Mouse (Mus musculus) liver, postnatal 0 days (tissue): Measurements from ENCODE around the gene Sh3tc1. TPM values are rescaled to one million over a fixed set of nuclear protein-coding genes. Genes with fewer than 3 reads are reported as not detected.

Source experiments
- ATAC-seq: fragments of 200-750 bp; cut with Nextera tagmentation; 2 replicates; pipeline ENCODE4 v1.8.0; 2017; ENCODE audit warnings: mild to moderate bottlenecking, moderate library complexity
- DNase-seq: peaks from one replicate; pipeline ENCODE4 v3.0.0-alpha.2; 2016
- H3K27ac ChIP-seq: fragments of 300-500 bp; sonication (generic); 2 replicates; pipeline ENCODE4 v1.5.1; 2014; ENCODE audit warnings: antibody characterized with exemption, moderate library complexity, mild to moderate bottlenecking, low read depth
- H3K27me3 ChIP-seq: fragments of 300-500 bp; sonication (generic); 2 replicates; pipeline ENCODE4 v1.6.1; 2014; ENCODE audit warnings: low read length, control low read depth, mixed read lengths; ENCODE audit not compliant: insufficient read depth
- H3K36me3 ChIP-seq: fragments of 300-500 bp; sonication (generic); replicated peaks from 2 replicates; pipeline ENCODE4 v1.6.1; 2014; ENCODE audit warnings: mild to moderate bottlenecking, control low read depth, low read length, moderate library complexity, mixed read lengths; ENCODE audit not compliant: insufficient read depth
- H3K4me1 ChIP-seq: fragments of 300-500 bp; sonication (generic); 2 replicates; pipeline ENCODE4 v1.6.1; 2014; ENCODE audit warnings: antibody characterized with exemption, mild to moderate bottlenecking, control low read depth; ENCODE audit not compliant: insufficient read depth
- H3K4me2 ChIP-seq: fragments of 300-500 bp; sonication (generic); 2 replicates; pipeline ENCODE4 v1.6.1; 2014; ENCODE audit warnings: low read depth, mild to moderate bottlenecking, low read length, moderate library complexity, mixed read lengths
- H3K4me3 ChIP-seq: fragments of 300-500 bp; sonication (generic); 2 replicates; pipeline ENCODE4 v1.5.1; 2014; ENCODE audit warnings: low read depth, low read length
- H3K9ac ChIP-seq: fragments of 300-500 bp; sonication (generic); replicated peaks from 2 replicates; pipeline ENCODE4 v1.6.1; 2014; ENCODE audit warnings: mild to moderate bottlenecking, moderate library complexity
- H3K9me3 ChIP-seq: fragments of 300-500 bp; sonication (generic); 2 replicates; pipeline ENCODE4 v1.6.1; 2016; ENCODE audit warnings: mild to moderate bottlenecking, control low read depth, low read length, mixed read lengths
- CTCF ChIP-seq: sonication (generic); IDR thresholded peaks from 2 replicates; pipeline ENCODE4 v1.5.1; 2016; ENCODE audit warnings: antibody characterized with exemption, low read depth
- EP300 ChIP-seq: IDR thresholded peaks from 2 replicates; pipeline ENCODE4 v1.6.1; 2016; ENCODE audit warnings: antibody characterized with exemption, low read depth, mild to moderate bottlenecking
- WGBS: fragments of 180-500 bp; shearing (Covaris S2); extraction: QIAGEN DNeasy Blood & Tissue Kit; methylation state at CpG from one replicate; pipeline ENCODE4 v1.1.7; 2014; ENCODE audit not compliant: insufficient replicate concordance; 5-methylcytosine and 5-hydroxymethylcytosine counted together
- polyA plus RNA-seq: library from polyadenylated mRNA; unstranded; fragments of >200 nt; fragmentation: Nextera tagmentation; extraction: Ambion mirVana; gene quantifications from 2 replicates; pipeline ENCODE4 v1.2.1, GENCODE M21; 2015

Sh3tc1 gene
- polyA plus RNA-seq, 1 experiment from 2014 or later, result 3.5 TPM

DNA sequence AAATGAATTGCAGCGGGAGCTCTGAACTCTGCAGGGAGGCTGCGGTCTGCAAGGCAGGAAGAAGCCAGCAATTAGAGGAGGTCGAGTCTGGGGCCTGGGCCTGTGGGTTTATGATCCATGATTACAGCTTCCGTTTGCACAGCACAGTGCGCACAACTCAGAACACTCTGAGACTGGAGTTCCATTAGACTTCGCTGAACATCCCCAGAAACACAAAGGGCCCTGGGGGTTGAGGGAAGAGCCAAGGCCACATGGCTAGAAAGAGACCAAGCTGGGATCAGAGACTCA is 34.3 kb upstream of the Sh3tc1 start:
- Histone ChIP-seq H3K27ac (no peak overlapping the region), H3K4me1 (no peaks in the 10 kb centered on the region), H3K9me3 (no peaks in the 10 kb centered on the region), H3K36me3 (no peaks in the 10 kb centered on the region), H3K27me3 (no peaks in the 10 kb centered on the region), H3K9ac (no peak overlapping the region), H3K4me3 (no peak overlapping the region), H3K4me2 (no peak overlapping the region)
- no peak for ATAC-seq
- 26% methylated on average over 6 of the region's 6 CpGs for WGBS
- TF ChIP-seq CTCF (no peak), EP300 (no peak)
- no peak for DNase-seq

DNA sequence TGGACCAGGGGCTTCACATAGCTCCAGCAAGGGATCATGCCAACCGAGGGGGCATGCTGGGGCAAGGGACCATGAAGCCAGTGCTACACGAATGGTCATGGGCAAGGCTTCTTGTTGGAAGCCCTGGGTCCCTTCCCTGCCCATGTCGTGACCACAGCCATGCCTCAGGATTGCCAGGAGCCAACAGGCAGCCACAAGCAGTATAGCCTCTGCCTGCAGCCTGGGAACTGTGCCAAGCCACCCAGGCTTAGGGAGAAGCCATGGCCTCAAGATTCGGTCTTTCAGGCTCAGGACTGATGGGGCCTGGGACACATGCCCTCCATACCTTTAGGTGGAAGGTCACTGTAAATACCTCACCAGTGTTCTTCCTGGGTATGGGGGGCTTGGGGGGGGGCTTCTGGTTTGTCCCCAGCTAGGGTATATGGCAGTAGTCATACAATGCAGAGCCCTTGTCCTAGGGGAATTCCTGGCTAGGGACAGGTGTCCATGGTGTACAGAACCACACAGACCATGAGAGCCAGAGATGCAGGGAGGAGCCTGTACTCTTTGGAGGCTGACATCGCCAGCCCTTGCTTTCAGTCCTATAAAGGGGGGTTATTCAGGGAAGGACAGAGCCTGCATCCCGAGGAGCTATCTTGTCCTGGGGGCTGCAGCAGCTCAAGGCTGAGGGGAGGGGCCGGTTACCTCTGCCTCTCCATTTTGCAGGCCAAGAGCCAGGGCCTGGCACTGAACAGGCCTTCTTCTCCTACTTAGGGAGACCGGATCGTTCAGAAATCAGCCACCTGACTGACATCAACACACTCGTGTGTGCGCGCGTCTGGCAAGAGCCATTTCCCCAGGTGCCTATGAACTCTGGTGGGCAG is 33.7 kb upstream of the Sh3tc1 start:
- Histone ChIP-seq H3K36me3 (no peaks in the 10 kb centered on the region), H3K27me3 (no peaks in the 10 kb centered on the region), H3K4me3 (no peak overlapping the region), H3K9ac (no peak overlapping the region), H3K27ac (no peak overlapping the region), H3K4me1 (no peaks in the 10 kb centered on the region), H3K9me3 (no peaks in the 10 kb centered on the region), H3K4me2 (no peak overlapping the region)
- DNase-seq (no peak), ATAC-seq (no peak)
- WGBS, result 50% methylated on average over 13 of the region's 13 CpGs
- TF ChIP-seq CTCF, result no peak
- TF ChIP-seq EP300, result no peak

DNA sequence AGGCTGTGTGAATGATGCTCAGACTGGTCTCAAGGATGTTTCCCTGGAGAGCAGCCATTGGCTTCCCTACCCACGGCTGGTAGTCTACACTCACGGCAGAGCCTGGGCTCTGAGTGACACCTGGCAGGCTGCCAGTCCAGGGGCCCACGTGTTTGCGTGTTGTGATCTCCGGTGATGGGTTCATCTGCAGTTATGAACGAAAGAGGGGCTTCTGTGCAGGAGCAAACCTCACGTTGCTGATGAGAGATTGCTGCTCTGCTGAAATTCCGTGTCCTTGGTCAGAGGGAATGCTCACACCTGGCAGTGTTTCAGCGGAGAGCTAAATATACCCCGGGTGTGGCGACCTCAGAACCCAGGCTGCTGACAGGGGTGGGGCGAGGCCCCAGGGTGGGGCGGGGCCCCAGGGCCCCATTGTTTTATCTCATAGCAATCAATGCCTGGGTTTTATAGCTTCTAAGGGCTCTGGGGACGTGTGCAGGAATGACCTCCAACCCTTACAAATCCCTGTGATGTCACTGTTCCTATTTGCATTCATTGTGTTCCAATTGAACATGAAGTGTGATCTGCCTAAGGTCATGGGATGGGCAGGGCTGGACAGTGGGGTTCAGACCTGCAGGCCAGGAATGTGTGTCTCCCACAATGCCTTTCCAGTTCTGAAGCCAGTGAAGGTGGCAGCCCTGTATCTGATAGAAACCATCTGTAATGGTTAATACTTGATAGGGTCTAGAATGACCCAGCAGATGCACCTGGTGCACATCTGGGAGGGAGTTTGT is 31.3 kb upstream of the Sh3tc1 start:
- no peak overlapping the region for H3K9ac ChIP-seq
- no peak overlapping the region for H3K4me3 ChIP-seq
- H3K4me2 ChIP-seq, result no peak overlapping the region
- TF ChIP-seq EP300 (no peak), CTCF (no peak)
- H3K27ac ChIP-seq, result no peak overlapping the region
- DNase-seq, result no peak
- ATAC-seq, result no peak
- H3K27me3 ChIP-seq, result no peaks in the 10 kb centered on the region
- H3K9me3 ChIP-seq, result no peaks in the 10 kb centered on the region
- no peaks in the 10 kb centered on the region for H3K4me1 ChIP-seq
- WGBS, result 56% methylated on average over 14 of the region's 14 CpGs
- no peaks in the 10 kb centered on the region for H3K36me3 ChIP-seq

DNA sequence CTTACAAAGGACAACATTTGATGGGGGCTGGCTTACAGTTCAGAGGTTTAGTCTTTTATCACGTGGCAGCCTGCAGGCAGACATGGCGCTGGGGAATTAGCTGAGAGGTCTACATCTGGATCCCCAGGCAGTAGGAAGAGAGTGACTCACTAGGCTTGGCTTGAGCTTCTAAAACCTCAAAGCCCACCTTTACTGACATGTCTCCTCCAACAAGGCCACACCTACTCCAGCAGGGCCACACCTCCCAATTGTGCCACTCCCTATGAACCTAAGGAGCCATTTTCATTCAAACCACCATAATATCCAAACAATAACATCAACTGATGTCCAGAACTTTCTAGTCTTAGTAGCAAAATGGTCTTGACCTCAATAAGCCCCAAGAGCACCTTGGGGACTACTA is 30.5 kb upstream of the Sh3tc1 start:
- DNase-seq (no peak), ATAC-seq (no peak)
- Histone ChIP-seq H3K4me2 (no peak overlapping the region), H3K27ac (no peak overlapping the region), H3K9me3 (no peaks in the 10 kb centered on the region), H3K4me3 (no peak overlapping the region), H3K9ac (no peak overlapping the region), H3K4me1 (no peaks in the 10 kb centered on the region), H3K27me3 (no peaks in the 10 kb centered on the region), H3K36me3 (no peaks in the 10 kb centered on the region)
- TF ChIP-seq CTCF, result no peak
- TF ChIP-seq EP300, result no peak
- 82% methylated on average over 2 of the region's 2 CpGs for WGBS

DNA sequence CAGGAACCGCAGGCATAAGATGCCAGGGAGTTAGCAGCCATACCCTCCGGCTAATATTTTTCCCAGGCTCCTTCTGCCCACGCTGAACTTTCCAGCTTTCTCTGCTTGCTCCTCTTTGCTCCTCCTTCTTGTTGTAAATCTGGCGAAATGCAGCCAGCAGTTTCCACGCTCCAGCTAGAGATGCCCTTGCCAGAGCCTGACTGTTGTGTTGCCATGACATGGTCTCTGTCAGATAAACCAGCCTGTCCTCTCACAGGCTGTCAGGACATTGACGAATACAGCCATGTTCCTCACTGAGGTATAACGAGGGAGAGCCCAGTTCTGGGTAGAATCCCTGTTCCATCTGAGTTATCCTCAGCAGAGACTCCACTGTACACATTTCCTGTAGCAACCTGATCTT is 29.2 kb upstream of the Sh3tc1 start:
- Histone ChIP-seq H3K9ac (no peak overlapping the region), H3K4me3 (no peak overlapping the region), H3K36me3 (no peaks in the 10 kb centered on the region), H3K27me3 (no peaks in the 10 kb centered on the region), H3K9me3 (no peaks in the 10 kb centered on the region), H3K27ac (no peak overlapping the region), H3K4me1 (no peaks in the 10 kb centered on the region), H3K4me2 (no peak overlapping the region)
- TF ChIP-seq CTCF (no peak), EP300 (no peak)
- ATAC-seq (no peak), DNase-seq (no peak)
- 71% methylated on average over 7 of the region's 7 CpGs for WGBS

GRCm38 (mm10) chr5:35768525-35768924 is 28.7 kb upstream of the Sh3tc1 start:
- 62% methylated on average over 3 of the region's 3 CpGs for WGBS

More at GRCm38 (mm10) chr5:35768525-35768924, 28.7 kb upstream of the Sh3tc1 start:
- TF ChIP-seq CTCF, result no peak
- no peak for TF ChIP-seq EP300
- Histone ChIP-seq H3K9ac (no peak overlapping the region), H3K27ac (no peak overlapping the region), H3K27me3 (no peaks in the 10 kb centered on the region), H3K4me2 (no peak overlapping the region), H3K4me3 (no peak overlapping the region), H3K9me3 (no peaks in the 10 kb centered on the region), H3K4me1 (no peaks in the 10 kb centered on the region), H3K36me3 (no peaks in the 10 kb centered on the region)
- no peak for DNase-seq
- ATAC-seq, result no peak
